Mouse (Mus musculus): Measurements from ENCODE around the gene Ercc1. TPM values are rescaled to one million over a fixed set of nuclear protein-coding genes. Genes with fewer than 3 reads are reported as not detected.

Ercc1 gene
- total RNA-seq, 1 experiment: 53.2 TPM

DNA sequence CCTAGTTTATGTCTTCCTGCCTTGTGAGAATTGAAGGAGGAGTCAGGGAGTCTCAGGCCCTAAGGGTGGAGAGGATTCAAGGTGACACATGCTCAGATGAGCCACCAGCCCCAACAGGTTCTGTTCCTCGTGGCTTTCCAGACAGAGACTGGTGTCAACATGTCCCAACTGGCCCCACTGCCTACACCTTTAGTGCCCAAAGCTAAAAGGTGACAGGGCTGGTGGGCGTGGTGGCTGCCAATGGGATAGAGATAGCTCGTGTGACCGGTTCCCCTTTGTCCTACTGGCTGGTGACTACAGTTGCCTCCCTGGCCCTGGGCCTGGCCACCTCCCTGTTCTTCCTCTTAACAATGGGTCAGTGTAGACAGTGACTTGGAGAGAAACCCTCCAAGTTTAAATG is 20.8 kb downstream of the Ercc1 start:
- no peak for DNase-seq (ENCODE audit: low read depth, low spot score)
- no peak overlapping the region for H3K9ac ChIP-seq (ENCODE audit: insufficient read depth, low read depth, low read length, poor library complexity, severe bottlenecking)
- in situ Hi-C loops (cut with MboI; ENCODE audit: low sequenced_read_pairs in 2 of 2, unreplicated experiment in 2 of 2): no loop called here
- no peak overlapping the region for H3K4me3 ChIP-seq (ENCODE audit: insufficient read depth in 1 of 2, low read depth in 1 of 2, low read length in 2 of 2, poor library complexity in 1 of 2, severe bottlenecking in 1 of 2)
- no peaks in the 10 kb centered on the region for H3K36me3 ChIP-seq (ENCODE audit: control insufficient read depth, insufficient read depth, low read length, poor library complexity, severe bottlenecking)
- no peaks in the 10 kb centered on the region for H3K9me3 ChIP-seq (ENCODE audit: control insufficient read depth, insufficient read depth, low read depth, low read length)
- no peak overlapping the region for H3K27ac ChIP-seq (ENCODE audit: insufficient read depth, low read depth, low read length, poor library complexity, severe bottlenecking)
- TF ChIP-seq HCFC1 (IDR thresholded peaks at IDR 0.05; ENCODE audit: borderline replicate concordance, insufficient read depth, low read length) (no peak), ZNF384 (IDR thresholded peaks at IDR 0.05; ENCODE audit: low read depth, low read length) (no peak), MAFK (IDR thresholded peaks at IDR 0.05; ENCODE audit: insufficient read depth, low read depth, low read length) (no peak), CHD2 (IDR thresholded peaks at IDR 0.05; ENCODE audit: low read depth, low read length) (no peak)
- H3K4me1 ChIP-seq (ENCODE audit: control insufficient read depth in 2 of 2, insufficient read depth in 2 of 2, low read length in 2 of 2, poor library complexity in 1 of 2): peaks cover 2 to 11% of the 10 kb centered on the region in 2 experiments; a peak in 2 of 4 replicates

DNA sequence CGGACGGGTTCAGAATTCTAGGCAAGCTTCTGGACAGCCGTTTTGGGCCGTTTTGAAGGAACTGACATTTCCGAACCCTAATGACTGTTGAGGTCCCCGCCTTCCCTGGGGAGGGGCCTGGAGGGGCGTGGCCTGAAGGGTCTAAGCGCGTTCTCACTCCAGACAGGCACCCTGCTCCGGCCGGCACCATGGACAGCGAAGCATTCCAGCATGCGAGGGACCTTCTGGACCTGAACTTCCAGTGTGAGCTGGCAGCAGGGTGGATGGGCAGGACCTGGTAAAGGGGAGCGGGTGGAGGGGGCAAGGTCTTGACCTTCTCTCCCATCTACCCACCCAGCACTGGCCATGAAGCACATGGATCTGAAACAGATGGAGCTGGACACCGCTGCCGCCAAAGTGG is 23.8 kb downstream of the Ercc1 start:
- Histone ChIP-seq H3K9me3 (ENCODE audit: control insufficient read depth, insufficient read depth, low read depth, low read length) (no peaks in the 10 kb centered on the region), H3K9ac (ENCODE audit: insufficient read depth, low read depth, low read length, poor library complexity, severe bottlenecking) (no peak overlapping the region), H3K4me1 (ENCODE audit: control insufficient read depth in 2 of 2, insufficient read depth in 2 of 2, low read length in 2 of 2, poor library complexity in 1 of 2) (peaks cover under 1 to 5% of the 10 kb centered on the region in 2 experiments; a peak in 2 of 4 replicates), H3K27ac (ENCODE audit: insufficient read depth, low read depth, low read length, poor library complexity, severe bottlenecking) (no peak overlapping the region), H3K4me3 (ENCODE audit: insufficient read depth in 1 of 2, low read depth in 1 of 2, low read length in 2 of 2, poor library complexity in 1 of 2, severe bottlenecking in 1 of 2) (no peak overlapping the region), H3K36me3 (ENCODE audit: control insufficient read depth, insufficient read depth, low read length, poor library complexity, severe bottlenecking) (no peaks in the 10 kb centered on the region)
- no peak for DNase-seq (ENCODE audit: low read depth, low spot score)
- TF ChIP-seq MAFK (IDR thresholded peaks at IDR 0.05; ENCODE audit: insufficient read depth, low read depth, low read length): no peak
- no peak for TF ChIP-seq ZNF384 (IDR thresholded peaks at IDR 0.05; ENCODE audit: low read depth, low read length)
- TF ChIP-seq CHD2 (IDR thresholded peaks at IDR 0.05; ENCODE audit: low read depth, low read length): no peak
- TF ChIP-seq HCFC1 (IDR thresholded peaks at IDR 0.05; ENCODE audit: borderline replicate concordance, insufficient read depth, low read length): no peak
- in situ Hi-C loops (cut with MboI; ENCODE audit: low sequenced_read_pairs in 2 of 2, unreplicated experiment in 2 of 2): no loop called here

DNA sequence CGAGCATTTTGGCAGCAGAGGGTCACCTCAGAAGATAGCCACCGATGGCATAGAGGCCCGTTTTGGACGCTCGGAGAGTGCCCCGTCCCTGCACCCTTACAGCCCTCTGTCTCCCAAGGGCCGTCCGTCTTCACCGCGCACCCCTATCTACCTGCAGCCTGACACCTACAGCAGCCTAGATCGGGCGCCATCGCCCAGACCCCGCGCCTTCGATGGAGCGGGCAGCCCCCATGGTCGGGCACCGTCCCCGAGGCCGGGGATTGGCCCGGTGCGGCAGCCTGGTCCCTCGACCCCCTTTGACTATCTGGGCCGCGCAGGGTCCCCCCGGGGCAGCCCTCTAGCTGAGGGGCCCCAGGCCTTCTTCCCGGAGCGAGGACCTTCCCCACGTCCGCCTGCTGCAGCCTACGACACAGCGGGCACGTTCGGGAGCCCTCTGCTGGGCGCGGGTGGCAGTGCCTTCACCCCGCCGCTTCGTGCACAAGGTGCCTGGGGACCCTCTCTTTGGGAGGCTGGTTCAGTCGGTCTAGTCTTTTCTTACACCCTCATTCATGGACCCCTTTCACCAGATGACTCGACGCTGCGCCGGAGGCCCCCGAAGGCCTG is 25.3 kb downstream of the Ercc1 start:
- Histone ChIP-seq H3K9ac (ENCODE audit: insufficient read depth, low read depth, low read length, poor library complexity, severe bottlenecking) (peak overlapping the region; percentile 33; the same call in 1 of the 2 replicates), H3K27ac (ENCODE audit: insufficient read depth, low read depth, low read length, poor library complexity, severe bottlenecking) (no peak overlapping the region), H3K9me3 (ENCODE audit: control insufficient read depth, insufficient read depth, low read depth, low read length) (no peaks in the 10 kb centered on the region), H3K36me3 (ENCODE audit: control insufficient read depth, insufficient read depth, low read length, poor library complexity, severe bottlenecking) (no peaks in the 10 kb centered on the region), H3K4me1 (ENCODE audit: control insufficient read depth in 2 of 2, insufficient read depth in 2 of 2, low read length in 2 of 2, poor library complexity in 1 of 2) (peaks cover 0 to 2% of the 10 kb centered on the region in 2 experiments; a peak in 1 of 4 replicates), H3K4me3 (ENCODE audit: insufficient read depth in 1 of 2, low read depth in 1 of 2, low read length in 2 of 2, poor library complexity in 1 of 2, severe bottlenecking in 1 of 2) (peak overlapping the region; percentile 45 to 53; a peak in 3 of 4 replicates)
- no peak for TF ChIP-seq HCFC1 (IDR thresholded peaks at IDR 0.05; ENCODE audit: borderline replicate concordance, insufficient read depth, low read length)
- TF ChIP-seq ZNF384 (IDR thresholded peaks at IDR 0.05; ENCODE audit: low read depth, low read length): no peak
- TF ChIP-seq ZC3H11A (IDR thresholded peaks at IDR 0.05; ENCODE audit: borderline replicate concordance, low read depth, low read length): no peak
- TF ChIP-seq CHD2 (IDR thresholded peaks at IDR 0.05; ENCODE audit: low read depth, low read length): no peak
- in situ Hi-C loops (cut with MboI; ENCODE audit: low sequenced_read_pairs in 2 of 2, unreplicated experiment in 2 of 2): no loop called here
- DNase-seq (ENCODE audit: low read depth, low spot score): no peak

DNA sequence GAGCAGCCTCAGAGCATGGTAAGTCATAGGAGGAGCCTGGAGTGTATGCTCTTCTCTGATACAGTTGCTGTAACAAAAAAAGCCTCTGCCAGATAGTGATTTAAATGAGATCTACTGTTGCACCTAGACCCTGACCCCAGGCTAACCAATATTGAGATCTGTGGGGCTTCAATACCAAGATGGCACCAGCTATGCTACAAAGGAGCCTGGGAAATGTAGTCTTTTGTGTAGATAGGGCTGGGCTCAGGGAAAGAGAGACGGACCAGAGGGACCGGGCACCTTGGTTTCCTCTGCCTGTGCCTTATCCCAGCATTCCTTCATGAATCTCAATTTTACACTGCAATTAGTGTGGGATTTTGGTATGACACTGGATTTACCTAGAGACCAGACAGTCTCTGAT is 28.8 kb downstream of the Ercc1 start:
- no peaks in the 10 kb centered on the region for H3K9me3 ChIP-seq (ENCODE audit: control insufficient read depth, insufficient read depth, low read depth, low read length)
- in situ Hi-C loops (cut with MboI; ENCODE audit: low sequenced_read_pairs in 2 of 2, unreplicated experiment in 2 of 2): no loop called here
- H3K27ac ChIP-seq (ENCODE audit: insufficient read depth, low read depth, low read length, poor library complexity, severe bottlenecking): no peak overlapping the region
- no peak overlapping the region for H3K9ac ChIP-seq (ENCODE audit: insufficient read depth, low read depth, low read length, poor library complexity, severe bottlenecking)
- H3K4me3 ChIP-seq (ENCODE audit: insufficient read depth in 1 of 2, low read depth in 1 of 2, low read length in 2 of 2, poor library complexity in 1 of 2, severe bottlenecking in 1 of 2): no peak overlapping the region
- TF ChIP-seq CHD2 (IDR thresholded peaks at IDR 0.05; ENCODE audit: low read depth, low read length) (no peak), HCFC1 (IDR thresholded peaks at IDR 0.05; ENCODE audit: borderline replicate concordance, insufficient read depth, low read length) (peak; percentile 90)
- H3K4me1 ChIP-seq (ENCODE audit: control insufficient read depth in 2 of 2, insufficient read depth in 2 of 2, low read length in 2 of 2, poor library complexity in 1 of 2): peaks cover 0 to 9% of the 10 kb centered on the region in 2 experiments; a peak in 1 of 4 replicates
- no peaks in the 10 kb centered on the region; the same call in 1 of the 2 replicates for H3K36me3 ChIP-seq (ENCODE audit: control insufficient read depth, insufficient read depth, low read length, poor library complexity, severe bottlenecking)
- DNase-seq (ENCODE audit: low read depth, low spot score): no peak

DNA sequence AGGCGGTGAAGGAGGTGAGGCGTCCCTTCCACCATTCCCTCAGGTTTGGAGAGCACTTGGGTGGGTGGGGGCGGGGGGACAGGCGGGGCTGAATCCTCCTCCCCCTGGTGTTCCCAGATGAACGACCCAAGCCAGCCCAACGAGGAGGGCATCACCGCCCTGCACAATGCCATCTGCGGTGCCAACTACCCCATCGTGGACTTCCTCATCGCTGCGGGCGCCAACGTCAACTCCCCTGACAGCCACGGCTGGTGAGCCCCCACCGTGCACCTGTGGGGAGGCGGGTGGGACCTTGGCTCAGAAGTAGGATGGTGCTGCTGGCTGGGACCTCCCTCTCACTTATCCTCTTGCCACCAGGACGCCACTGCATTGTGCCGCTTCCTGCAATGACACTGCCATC is 30.8 kb downstream of the Ercc1 start:
- H3K9me3 ChIP-seq (ENCODE audit: control insufficient read depth, insufficient read depth, low read depth, low read length): no peaks in the 10 kb centered on the region
- peaks cover 0 to 7% of the 10 kb centered on the region in 2 experiments; a peak in 1 of 4 replicates for H3K4me1 ChIP-seq (ENCODE audit: control insufficient read depth in 2 of 2, insufficient read depth in 2 of 2, low read length in 2 of 2, poor library complexity in 1 of 2)
- no peak for DNase-seq (ENCODE audit: low read depth, low spot score)
- H3K36me3 ChIP-seq (ENCODE audit: control insufficient read depth, insufficient read depth, low read length, poor library complexity, severe bottlenecking): no peaks in the 10 kb centered on the region; the same call in 1 of the 2 replicates
- no peak overlapping the region for H3K27ac ChIP-seq (ENCODE audit: insufficient read depth, low read depth, low read length, poor library complexity, severe bottlenecking)
- H3K9ac ChIP-seq (ENCODE audit: insufficient read depth, low read depth, low read length, poor library complexity, severe bottlenecking): peak overlapping the region; percentile 54; the same call in 1 of the 2 replicates
- in situ Hi-C loops (cut with MboI; ENCODE audit: low sequenced_read_pairs in 2 of 2, unreplicated experiment in 2 of 2): no loop called here
- H3K4me3 ChIP-seq (ENCODE audit: insufficient read depth in 1 of 2, low read depth in 1 of 2, low read length in 2 of 2, poor library complexity in 1 of 2, severe bottlenecking in 1 of 2): peak overlapping the region; percentile 36 to 69; a peak in 3 of 4 replicates
- TF ChIP-seq ZC3H11A (IDR thresholded peaks at IDR 0.05; ENCODE audit: borderline replicate concordance, low read depth, low read length) (no peak), CHD2 (IDR thresholded peaks at IDR 0.05; ENCODE audit: low read depth, low read length) (no peak), ZNF384 (IDR thresholded peaks at IDR 0.05; ENCODE audit: low read depth, low read length) (no peak), MAFK (IDR thresholded peaks at IDR 0.05; ENCODE audit: insufficient read depth, low read depth, low read length) (no peak), HCFC1 (IDR thresholded peaks at IDR 0.05; ENCODE audit: borderline replicate concordance, insufficient read depth, low read length) (no peak)
